Comparison of ENCODE assay signal across 23 mouse cellular contexts in the genomic region with DNA sequence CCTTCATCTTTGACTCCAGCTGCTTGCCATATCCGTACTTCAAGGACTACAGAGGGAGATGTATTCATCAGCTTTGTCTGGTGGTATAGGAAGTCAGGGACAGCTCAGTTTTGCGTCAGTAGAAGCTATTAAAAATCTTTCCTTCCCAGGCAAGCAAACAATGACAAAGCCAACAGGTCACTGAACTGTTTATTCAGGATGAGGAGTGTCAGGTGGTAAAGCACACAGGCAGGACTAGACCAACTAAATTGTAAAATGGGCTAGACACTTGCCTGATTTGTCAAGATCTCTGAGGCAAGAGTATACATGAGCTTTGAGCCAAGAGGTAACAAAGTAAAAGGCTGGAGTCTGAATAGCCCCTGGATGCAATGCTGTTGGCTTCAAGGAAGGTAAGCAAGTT. TPM values are rescaled to one million over a fixed set of nuclear protein-coding genes. Genes with fewer than 3 reads are reported as not detected.
"Had no signal": no experiment of that assay in that cellular context is flagged by ENCODE, and none has a peak within 500 bp of the region (broad histone marks: within the 10 kb centered on the region; RNA-seq: fewer than 3 reads in every experiment).

Gm379 (minus strand) TSS at position 7 of the 400 bp plus-strand sequence.

- ATAC-seq: midbrain, embryonic 13.5 days; midbrain, embryonic 15.5 days had no signal

- H3K4me1 ChIP-seq: liver, embryonic 13.5 days; liver, embryonic 15.5 days; megakaryocyte, embryonic 14.5 days; midbrain, embryonic 13.5 days; midbrain, embryonic 15.5 days; neural tube, embryonic 12.5 days; stomach, embryonic 15.5 days had no signal

- H3K27me3 ChIP-seq: liver, embryonic 13.5 days; liver, embryonic 15.5 days; midbrain, embryonic 13.5 days; midbrain, embryonic 15.5 days; neural tube, embryonic 12.5 days; stomach, embryonic 15.5 days had no signal

- H3K9me3 ChIP-seq: liver, embryonic 13.5 days; liver, embryonic 15.5 days; megakaryocyte, embryonic 14.5 days; midbrain, embryonic 13.5 days; midbrain, embryonic 15.5 days; neural tube, embryonic 12.5 days; stomach, embryonic 15.5 days had no signal

- DNase-seq: liver, embryonic 13.5 days; lung, postnatal 14 days; right cerebral cortex, postnatal 14 days; thymus, adult 2 months; thymus, postnatal 25 days; thymus, postnatal 4 days had no signal

- H3K27ac ChIP-seq: liver, embryonic 13.5 days; liver, embryonic 15.5 days; macrophage; midbrain, embryonic 13.5 days; midbrain, embryonic 15.5 days; neural tube, embryonic 12.5 days; stomach, embryonic 15.5 days; stomach, postnatal 0 days had no signal

- H3K36me3 ChIP-seq: liver, embryonic 13.5 days; liver, embryonic 15.5 days; midbrain, embryonic 13.5 days; midbrain, embryonic 15.5 days; neural tube, embryonic 12.5 days; stomach, embryonic 15.5 days had no signal

- H3K9ac ChIP-seq: liver, embryonic 13.5 days; liver, embryonic 15.5 days; midbrain, embryonic 13.5 days; midbrain, embryonic 15.5 days; neural tube, embryonic 12.5 days; stomach, embryonic 15.5 days had no signal

- H3K4me3 ChIP-seq: liver, embryonic 13.5 days; liver, embryonic 15.5 days; megakaryocyte, embryonic 14.5 days; midbrain, embryonic 13.5 days; midbrain, embryonic 15.5 days; myocyte; neural tube, embryonic 12.5 days; stomach, embryonic 15.5 days had no signal

- H3K4me2 ChIP-seq: liver, embryonic 13.5 days; liver, embryonic 15.5 days; midbrain, embryonic 11.5 days; midbrain, embryonic 13.5 days; midbrain, embryonic 15.5 days; neural tube, embryonic 12.5 days; stomach, embryonic 15.5 days had no signal

RNA-seq across cellular contexts. Expression of gene Gm379, which starts in this region (rescaled TPM):
- polyA plus RNA-seq: limb, embryonic 14.5 days; liver, embryonic 13.5 days; lung, embryonic 16.5 days; macrophage; midbrain, embryonic 11.5 days; midbrain, embryonic 15.5 days; midbrain, postnatal 0 days; neural tube, embryonic 12.5 days; neural tube, embryonic 14.5 days; spleen, adult 2 months; stomach, embryonic 15.5 days; testis, adult 2 months; thymus, adult 2 months; urinary bladder, adult 2 months had no signal
